Mouse (Mus musculus) layer of hippocampus, adult 11-12 months (tissue): ENCODE data around the gene Cd79a.
"Not testable (repeated sequence)": the region's sequence is repeated elsewhere in the genome, so short reads cannot be mapped to it uniquely, and the experiment has no call there.

Source experiments
- DNase-seq: peaks from one replicate; pipeline ENCODE4 v3.0.0; 2022; ENCODE audit warnings: low spot score

Cd79a gene

DNA sequence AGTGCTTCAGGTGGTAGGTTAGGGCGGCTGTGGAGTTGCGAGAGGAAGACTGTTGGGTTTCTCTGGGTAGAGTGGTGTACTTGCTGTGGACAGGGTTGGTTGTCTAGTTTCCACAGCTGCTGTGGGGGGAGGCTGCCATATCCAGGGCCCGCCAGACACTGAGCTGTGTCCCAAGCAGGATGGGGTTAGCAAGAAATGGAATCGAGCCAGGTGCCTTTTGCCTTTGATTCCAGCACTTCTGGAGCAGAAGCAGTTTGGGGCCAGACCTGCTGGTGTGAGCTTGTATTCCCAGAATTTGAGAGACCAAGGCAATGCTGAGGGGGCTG lies 10.9 kb upstream of the Cd79a start:
- no peak for DNase-seq

DNA sequence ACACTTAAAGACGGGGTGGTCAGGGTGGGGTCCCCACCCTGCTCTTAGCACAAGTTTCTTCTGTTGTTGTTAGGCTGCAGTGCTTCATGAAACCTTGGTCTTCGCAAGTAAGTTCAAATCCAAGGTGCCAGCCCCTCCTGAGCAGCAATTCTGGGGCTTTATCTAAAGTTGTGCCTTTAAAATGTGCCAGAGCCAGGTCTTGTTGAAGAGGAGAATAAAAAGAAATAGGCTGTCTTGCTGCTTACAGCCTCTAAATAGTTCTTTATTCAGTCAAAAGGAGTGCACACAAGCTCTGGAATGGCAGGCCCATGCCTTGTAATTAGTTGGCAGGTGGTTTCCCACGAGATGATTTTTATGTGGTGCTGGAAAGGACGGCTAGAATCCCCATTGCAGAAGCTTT lies 10.1 kb upstream of the Cd79a start:
- DNase-seq: no peak

DNA sequence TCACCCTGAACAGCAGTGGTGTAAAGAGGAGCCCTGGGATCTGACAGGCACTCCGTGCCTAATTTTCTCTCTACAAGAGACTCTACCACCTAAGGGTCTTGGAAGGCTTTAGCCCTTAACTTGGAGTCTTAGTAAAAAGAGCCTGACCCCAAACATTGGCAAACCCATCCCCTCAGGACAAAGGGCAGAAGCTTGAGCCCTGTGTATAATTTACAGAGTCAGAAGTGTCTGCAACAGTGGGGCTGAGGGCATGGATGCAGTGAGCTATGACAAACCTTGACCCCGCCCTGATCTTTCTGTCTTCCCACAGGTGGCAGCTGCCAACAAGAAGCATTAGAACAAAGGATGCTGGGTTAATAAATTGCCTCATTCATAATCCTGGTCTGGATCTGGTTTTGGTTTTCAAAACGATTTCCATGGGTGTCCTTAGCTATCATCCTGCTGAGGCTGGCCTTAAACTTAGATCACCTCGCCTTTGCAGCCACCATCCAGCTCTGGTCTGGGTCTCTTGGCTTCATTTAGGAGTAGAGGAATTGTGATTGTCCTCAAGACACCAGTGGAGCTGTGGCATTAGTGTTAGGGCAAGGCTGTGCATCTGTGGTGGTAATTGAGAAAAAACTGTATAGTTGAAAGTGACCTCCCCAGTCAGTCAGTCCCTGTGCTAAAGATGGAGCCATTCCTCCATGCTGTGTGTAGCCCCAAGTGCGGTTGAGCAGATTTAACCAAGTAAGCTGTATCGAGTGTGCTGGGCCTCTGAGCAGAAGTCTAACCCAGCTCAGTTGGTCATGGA lies 7.6 kb upstream of the Cd79a start:
- DNase-seq: no peak

DNA sequence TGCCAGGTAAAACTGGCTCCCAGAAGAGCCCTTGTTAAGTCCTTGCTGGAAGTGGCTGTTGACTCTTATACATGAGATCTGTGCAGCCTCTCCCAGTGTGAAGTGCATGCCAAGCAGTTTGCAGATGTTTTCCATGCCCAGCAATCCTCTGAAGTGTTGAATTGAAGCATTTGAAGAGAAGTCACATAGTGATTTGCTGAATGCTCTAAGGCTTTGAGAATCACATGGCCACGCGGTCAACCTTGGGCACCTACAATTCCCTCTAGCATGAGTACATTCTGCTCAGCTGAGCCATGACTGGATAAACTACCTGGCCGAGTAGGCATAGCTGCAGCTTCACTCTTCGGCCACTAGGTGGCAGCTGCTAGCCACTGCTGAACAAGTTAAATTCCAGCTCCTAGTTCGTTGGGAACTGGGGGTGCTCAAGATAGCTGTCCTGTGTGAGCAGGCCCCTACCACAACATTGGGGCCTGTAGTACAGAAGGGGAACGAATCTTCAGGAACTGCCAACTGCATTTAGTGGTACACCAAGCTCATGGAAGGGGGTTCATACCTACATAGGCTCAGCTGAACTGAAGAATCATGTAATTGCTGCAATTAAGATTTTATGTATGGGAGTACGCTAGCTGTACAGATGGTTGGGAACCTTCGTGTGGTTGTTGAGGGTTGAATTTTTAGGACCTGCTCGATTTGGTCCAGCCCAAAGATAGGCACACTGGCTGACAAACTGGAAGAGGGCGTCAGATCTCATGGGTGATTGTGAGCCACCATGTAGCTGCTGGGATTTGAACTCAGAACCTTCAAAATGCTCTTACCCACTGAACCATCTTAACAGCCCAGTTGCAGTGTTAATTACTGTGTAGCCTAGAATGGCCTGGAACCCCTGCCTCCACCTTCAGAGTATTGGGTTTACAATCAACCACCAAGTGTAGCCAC lies 6.6 kb upstream of the Cd79a start:
- peak; percentile 63 for DNase-seq

DNA sequence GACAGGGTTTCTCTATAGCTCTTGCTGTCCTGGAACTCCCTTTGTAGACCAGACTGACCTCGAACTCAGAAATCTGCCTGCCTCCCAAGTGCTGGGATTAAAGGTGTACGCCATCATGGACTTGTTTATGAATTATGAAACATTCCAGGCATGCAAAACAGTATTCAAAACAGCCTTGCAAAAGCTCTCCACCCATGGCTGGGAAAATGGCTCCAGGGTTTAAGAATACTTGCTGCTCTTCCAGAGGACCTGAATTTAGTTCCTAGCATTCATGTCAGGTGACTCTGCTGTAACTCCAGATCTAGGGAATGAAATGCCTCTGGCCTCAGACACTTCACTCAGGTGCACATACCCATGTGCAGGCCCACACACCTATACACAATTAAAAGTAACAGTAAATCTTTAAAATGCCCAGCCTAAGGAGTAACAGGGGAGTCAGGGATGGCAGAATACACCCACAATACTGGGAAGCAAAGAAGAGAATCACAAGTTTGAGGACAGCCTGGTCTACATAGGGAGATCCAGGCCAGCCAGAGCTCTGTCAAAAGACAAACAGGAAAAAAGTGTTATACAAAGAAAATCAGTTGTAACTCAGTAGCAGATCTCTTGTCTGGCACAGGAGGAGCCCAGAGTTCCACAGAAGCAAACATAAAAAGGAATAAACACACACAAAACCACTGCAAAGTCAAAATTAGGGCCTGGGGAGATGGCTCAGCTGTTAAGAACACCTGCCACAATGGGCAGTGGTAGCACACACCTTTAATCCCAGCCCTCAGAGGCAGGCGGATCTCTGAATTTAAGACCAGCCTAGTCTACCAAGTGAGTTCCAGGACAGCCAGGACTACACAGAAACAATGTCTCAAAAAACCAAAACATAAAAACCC lies 5.7 kb upstream of the Cd79a start:
- DNase-seq: no peak

DNA sequence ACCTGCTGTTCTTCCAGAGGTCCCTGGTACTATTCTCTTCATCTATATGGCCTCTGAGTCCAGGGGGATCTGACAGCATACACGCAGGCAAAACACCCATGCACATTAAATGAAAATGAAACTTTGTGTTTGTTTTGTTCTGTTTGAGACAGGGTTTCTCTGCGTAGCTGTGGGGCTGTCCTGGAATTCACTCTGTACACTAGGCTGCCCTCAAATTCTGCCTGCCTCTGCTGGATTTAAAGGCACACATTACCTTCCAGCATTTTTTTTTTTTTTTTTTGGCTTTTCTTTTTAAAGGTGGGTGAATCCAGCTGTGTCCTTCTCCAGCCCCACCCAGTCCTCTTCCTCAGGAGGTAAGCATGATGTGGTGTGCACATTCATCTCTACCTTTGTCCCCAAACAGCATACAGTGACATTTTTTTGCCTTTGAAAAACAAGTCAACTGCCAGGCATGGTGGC lies 5.0 kb upstream of the Cd79a start:
- DNase-seq: no peak

DNA sequence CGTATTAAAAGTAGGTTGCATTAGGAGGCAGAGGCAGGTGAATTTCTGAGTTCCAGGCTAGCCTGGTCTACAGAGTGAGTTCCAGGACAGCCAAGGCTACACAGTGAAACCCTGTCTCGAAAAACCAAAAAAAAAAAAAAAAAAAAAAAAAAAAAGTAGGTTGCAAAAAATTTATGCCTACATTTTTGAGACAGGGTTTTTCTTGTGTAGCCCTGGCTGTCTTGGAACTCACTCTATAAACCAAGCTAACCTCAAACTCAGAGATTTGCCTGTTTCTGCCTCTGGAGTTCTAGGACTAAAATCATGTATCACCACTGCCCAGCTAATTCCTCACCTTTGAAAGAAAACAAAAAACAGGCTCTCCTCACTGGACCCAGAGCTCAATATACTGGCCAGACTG lies 1.4 kb upstream of the Cd79a start:
- not testable (repeated sequence) for DNase-seq

DNA sequence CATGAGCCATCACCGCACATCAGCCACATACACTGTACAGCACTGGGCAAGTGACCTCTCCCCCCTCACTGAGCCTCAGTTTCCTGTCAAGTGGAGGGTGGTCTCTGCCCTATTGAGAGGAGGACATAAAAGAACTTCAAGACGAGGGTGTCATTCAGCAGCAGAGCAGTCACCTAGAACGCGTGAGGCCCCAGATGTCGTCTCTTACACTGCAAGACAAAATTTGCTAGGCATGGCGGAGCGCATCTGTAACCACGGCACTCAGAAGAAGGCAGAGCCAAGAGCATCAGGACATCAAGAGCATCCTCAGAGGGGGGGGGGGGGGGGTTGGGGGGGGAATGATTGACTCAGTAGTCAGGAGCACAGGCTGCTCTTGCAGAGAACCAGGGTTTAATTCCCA lies 912 bp upstream of the Cd79a start:
- DNase-seq: no peak

DNA sequence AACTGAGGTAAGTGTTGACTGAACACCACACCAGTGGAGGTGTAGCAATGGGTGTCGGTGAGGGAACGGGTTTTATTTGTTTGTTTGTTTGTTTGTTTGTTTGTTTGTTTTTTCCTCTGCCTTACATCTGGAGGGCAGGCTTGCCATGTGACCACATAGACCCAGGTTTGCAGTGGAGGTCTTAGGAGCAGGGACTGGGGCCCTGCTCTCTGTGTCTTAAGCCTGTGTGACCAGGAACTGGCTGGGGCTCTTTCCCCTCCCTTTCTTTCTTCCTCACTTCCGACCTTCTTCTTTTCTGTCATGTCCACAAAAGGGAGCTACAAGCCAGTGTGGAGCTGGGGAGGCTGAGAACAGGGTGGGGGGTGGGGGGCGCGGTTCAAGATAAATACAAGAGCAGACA lies 778 bp downstream of the Cd79a start:
- DNase-seq: no peak

DNA sequence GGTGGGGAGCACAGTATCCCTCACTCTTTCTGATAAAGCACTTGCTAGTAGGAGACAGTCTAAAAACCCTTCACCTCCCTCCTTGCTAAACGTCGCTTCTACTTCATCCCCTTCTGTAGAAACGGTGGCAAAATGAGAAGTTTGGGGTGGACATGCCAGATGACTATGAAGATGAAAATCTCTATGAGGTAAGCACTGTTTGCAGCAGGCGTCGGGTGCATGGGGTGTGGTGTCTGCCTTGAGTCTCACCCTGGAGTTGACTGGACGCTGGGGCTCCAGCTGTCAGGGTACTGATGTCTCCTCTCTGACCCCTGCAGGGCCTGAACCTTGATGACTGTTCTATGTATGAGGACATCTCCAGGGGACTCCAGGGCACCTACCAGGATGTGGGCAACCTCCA lies 3.9 kb downstream of the Cd79a start:
- no peak for DNase-seq

DNA sequence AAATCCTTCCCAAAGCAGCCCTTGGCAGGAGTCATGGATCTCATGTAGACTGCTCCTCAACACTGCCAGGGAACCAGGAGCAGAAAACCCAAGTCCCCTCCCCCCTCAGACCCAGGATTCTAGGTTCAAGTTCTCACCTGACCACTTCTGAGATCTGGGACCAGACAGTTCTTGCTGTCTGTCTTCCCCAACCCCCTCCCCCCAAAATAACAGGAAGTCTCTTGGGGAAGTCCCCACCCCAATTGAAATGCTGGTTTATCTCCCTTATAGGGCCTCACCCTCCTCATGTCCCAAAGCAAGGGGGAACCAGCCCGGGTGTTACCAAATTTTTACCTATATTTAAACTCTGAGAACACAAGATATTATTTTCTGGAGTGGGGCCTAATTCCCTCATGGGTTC lies 4.7 kb downstream of the Cd79a start:
- DNase-seq: no peak

DNA sequence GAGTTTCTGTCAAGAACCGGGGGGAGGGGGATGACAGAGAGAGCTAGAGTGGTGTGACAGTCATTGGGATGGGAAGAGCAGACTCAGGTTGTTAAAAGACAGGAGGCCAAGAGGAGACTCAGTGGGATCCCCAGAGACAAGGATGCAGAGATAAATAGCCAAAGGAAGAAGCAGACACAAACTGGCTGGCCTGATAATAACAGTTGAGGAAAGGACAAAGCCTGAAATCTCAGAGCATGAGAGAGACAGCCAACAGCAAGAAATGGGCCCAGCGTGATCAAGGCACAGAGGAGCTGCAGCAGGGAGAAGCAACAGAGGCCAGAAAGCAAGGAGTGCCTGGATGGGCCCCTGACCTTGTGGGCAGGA lies 5.1 kb downstream of the Cd79a start:
- no peak for DNase-seq

DNA sequence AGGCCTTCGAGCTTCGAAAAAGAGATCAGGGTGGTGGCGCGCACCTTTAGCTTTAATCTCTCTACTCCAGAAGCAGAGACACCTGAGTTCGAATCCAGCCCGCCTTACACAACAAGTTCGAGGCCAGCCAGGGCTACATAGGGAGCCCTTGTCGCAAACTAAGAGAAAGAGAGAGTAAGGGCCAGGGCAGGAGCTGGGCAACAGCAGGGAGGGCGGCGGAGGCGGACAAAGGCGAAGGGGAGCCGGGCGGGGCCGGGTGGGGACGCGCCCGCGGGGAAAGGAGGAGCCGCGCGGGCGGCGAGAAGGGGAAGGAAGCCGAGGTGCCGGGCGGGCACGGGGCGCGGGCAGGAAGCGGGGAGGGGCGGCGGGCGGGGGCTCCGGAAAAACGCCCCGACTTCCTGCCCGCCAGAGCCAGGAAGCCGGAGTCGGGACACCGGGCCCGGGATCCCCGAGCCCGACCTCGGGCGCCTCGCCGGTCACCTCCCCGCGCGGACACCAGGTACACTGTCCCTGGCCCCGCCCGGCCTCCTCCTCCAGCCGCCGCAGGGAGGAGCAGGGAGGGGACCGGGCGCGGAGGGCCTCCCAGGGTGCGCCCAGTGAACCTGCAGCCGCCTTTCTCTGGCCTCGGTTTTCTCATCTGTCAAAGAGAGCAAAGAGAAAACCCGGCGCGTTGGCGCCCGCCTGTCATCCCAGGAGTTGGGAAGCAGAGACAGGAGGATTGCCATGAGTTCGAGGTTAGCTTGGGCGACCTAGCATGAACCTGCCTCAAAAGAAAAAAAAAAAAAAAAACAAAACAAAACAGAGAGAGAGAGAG lies 5.7 kb downstream of the Cd79a start, which contains the start of gene Arhgef1:
Arhgef1 (plus strand) TSS at position 283 of the 814 bp plus-strand sequence.
- DNase-seq: no peak

DNA sequence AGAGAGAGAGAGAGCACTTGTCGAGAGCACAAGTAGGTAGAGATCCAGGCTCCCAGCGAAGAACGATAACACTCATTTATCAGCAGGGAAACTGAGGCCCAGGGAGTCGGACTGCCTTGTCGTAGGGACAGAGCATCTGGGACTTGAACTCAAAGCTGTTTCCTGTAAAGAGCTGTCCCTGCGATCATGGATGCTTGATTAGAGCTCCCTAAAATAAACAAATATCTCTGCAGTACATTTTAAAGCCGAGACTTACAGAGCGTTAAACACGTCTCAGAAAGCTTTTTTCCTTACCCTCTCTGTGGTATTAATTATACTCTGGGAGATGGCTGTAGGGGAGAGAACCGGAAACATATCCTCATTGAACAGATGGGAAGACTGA lies 6.3 kb downstream of the Cd79a start:
- no peak for DNase-seq

DNA sequence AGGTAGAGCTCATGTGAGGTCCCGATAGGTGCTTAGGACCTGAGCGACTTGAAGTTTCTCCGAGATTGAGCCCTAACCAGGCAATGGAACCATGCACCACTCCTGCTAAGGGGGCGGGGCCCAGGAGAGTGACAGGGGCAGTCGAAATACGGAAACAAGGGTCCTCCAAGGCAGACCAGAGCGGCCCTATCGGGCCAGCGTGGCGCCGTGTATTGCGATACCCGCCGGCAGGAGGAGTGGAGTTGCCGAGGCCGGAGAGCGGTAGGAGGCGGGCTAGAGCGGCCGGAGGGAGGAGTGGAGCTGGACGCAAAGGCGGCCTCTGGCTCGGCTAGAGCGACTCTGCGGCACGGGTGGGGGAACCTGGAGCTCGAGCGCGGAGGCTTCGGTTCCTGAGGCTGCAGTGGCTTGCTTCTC lies 6.9 kb downstream of the Cd79a start:
- peak; percentile 98 for DNase-seq

DNA sequence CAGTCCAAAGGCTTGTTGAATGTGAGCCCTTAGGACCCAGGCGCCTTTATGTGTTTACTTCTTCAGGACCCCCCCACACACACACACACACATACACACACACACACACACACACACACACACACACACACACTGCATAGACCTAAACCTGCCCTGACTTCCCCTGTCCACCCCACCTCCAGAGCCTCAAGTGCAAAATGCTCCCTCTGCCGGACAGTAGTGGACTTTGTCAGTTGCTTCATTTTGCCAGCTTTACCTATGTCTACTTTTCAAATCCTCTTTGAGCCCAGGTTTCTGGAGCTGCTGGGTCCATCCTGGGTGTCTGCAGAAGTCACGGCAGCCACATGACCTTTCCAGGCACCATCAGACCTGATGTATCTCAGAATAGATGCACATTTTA lies 7.8 kb downstream of the Cd79a start:
- peak; percentile 48 for DNase-seq

DNA sequence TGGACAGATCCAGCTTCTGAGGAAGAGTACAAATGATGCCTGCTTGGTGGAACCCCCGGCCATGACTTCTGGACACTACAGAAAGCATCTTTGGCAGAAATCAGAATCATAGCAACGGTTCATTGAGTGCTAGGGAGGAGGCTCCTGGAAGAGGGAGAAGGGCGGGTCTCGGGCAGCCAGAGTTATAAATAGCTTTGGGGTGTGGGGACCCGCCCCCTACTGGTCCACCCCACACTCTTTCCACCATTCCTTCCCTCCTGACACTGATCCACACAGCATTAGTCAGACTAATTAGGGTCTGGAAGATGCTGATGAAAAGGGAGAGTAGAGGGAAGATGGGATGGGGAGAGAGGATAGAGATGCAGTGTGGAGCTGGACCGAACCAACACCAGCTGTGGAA lies 9.4 kb downstream of the Cd79a start:
- no peak for DNase-seq

DNA sequence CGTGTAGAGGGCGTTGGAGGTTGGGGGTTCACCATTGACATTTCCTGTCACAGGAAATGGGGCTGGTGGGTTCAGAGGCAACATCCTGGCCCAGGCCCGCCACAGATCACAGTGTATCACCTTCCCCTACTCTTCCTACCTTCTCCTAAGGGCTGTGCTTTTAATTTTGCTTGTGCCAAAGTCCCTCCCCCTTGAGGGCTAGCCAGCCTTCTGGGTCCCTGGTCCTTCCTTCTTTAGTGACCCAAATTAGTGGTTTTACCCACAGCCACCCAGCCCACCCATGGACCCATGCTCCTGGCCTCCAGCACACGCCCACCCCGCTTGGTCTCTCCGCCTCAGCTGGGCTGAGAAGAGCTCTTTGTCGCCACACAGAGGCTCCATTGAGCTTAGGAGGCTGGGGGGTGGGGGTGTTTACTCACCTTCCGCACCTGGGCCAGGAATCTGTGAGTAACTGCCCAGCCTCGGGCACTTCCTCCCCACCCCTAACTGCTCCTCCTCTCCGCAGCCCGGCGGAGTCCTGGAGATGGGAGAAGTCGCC lies 10.1 kb downstream of the Cd79a start:
- DNase-seq: no peak

DNA sequence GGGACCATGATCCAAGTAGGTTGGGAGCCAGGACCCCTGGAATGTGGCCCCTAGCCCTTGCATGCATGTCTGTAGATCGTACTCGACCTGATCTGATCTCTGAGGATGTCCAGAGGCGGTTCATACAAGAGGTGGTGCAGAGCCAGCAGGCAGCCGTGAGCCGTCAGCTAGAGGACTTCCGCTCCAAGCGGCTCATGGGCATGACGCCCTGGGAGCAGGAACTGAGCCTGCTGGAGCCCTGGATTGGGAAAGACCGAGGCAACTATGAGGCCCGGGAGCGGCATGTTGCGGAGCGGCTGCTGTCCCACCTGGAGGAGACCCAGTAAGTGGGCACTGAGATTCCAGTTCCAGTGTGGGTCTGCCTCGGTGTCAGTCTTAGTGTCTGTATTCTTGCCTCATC lies 15.3 kb downstream of the Cd79a start:
- no peak for DNase-seq

DNA sequence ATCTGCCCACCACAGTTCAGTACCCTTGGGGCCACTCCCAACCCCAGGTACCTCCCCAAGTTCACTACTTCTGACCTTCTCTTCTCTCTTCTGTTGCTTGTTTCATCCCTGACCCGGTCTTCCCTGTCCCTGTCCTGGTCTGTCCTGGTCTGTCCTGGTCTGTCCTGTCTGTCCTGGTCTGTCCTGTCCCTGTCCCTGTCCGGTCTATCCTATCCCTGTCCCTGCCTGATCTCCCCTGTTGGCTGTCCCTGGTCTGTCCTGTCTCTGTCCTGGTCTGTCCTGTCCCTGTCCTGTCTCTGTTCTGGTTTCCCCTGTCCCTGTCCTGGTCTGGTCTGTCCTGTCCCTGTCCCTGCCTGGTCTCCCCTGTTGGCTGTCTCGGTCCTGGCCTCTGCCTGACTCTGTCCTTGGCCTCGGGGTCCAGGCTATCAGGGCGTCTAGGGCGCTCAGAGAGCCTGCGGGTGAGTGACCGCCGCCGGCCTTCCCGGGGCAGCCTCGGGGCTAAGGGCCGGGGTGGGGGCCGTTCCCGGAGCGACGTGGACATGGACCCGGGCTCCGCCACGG lies 21.7 kb downstream of the Cd79a start:
- no peak for DNase-seq

DNA sequence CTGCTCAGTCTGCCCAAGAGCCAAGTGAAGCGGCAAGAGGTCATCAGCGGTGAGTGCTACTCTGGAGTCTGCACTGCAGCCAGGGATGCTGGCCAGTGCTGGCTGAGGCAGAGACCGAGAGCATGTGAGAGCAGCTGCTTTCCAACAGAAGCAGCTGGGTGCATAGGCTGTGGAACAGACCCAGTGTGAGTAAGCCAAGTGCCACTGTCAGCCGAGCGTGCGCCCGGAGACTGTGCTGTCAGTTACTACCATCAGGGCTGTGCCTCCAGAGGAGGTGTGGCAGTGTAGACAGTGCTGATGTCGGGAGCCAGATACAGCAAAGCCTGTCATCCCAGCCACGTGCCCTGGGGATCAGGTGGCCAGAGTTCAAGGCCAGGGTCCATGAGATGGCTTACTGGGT lies 22.5 kb downstream of the Cd79a start:
- DNase-seq: peak; percentile 64
